Mouse (Mus musculus) midbrain, embryonic 16.5 days (tissue): Measurements from ENCODE around the gene Arhgef15. TPM values are rescaled to one million over a fixed set of nuclear protein-coding genes. Genes with fewer than 3 reads are reported as not detected.

Source experiments
- ATAC-seq: fragments of 200-750 bp; cut with Nextera tagmentation; 2 replicates; pipeline ENCODE4 v1.8.0; 2017; ENCODE audit warnings: moderate TSS enrichment
- H3K27ac ChIP-seq: fragments of 300-500 bp; sonication (generic); 2 replicates; pipeline ENCODE4 v1.5.1; 2014; ENCODE audit warnings: mild to moderate bottlenecking, low read length, mixed read lengths
- H3K27me3 ChIP-seq: fragments of 300-500 bp; sonication (generic); 2 replicates; pipeline ENCODE4 v1.6.1; 2014; ENCODE audit warnings: low read depth, low read length, mixed read lengths; ENCODE audit not compliant: control insufficient read depth, insufficient read depth
- H3K36me3 ChIP-seq: fragments of 300-500 bp; sonication (generic); 2 replicates; pipeline ENCODE4 v1.6.1; 2014; ENCODE audit warnings: mild to moderate bottlenecking, low read length, moderate library complexity, mixed read lengths; ENCODE audit not compliant: control insufficient read depth, insufficient read depth
- H3K4me1 ChIP-seq: fragments of 300-500 bp; sonication (generic); 2 replicates; pipeline ENCODE4 v1.6.1; 2014; ENCODE audit warnings: mild to moderate bottlenecking, low read length, mixed read lengths; ENCODE audit not compliant: control insufficient read depth, insufficient read depth
- H3K4me2 ChIP-seq: fragments of 300-500 bp; sonication (generic); 2 replicates; pipeline ENCODE4 v1.6.1; 2014; ENCODE audit warnings: mild to moderate bottlenecking, low read length, mixed read lengths
- H3K4me3 ChIP-seq: fragments of 300-500 bp; sonication (generic); 2 replicates; pipeline ENCODE4 v1.5.1; 2014; ENCODE audit warnings: low read depth, mild to moderate bottlenecking, low read length, moderate library complexity, mixed read lengths
- H3K9ac ChIP-seq: fragments of 300-500 bp; sonication (generic); 2 replicates; pipeline ENCODE4 v1.6.1; 2014; ENCODE audit warnings: low read depth, low read length, mixed read lengths
- H3K9me3 ChIP-seq: fragments of 300-500 bp; sonication (generic); replicated peaks from 2 replicates; pipeline ENCODE4 v1.6.1; 2014; ENCODE audit warnings: mild to moderate bottlenecking, low read length, mixed read lengths; ENCODE audit not compliant: control insufficient read depth, poor library complexity, severe bottlenecking
- WGBS: fragments of 180-500 bp; shearing (Covaris S2); extraction: QIAGEN DNeasy Blood & Tissue Kit; methylation state at CpG from one replicate; pipeline ENCODE4 v1.1.7; 2014; 5-methylcytosine and 5-hydroxymethylcytosine counted together
- polyA plus RNA-seq: library from polyadenylated mRNA; unstranded; fragments of >200 nt; fragmentation: Nextera tagmentation; extraction: Ambion mirVana; gene quantifications from 2 replicates; pipeline ENCODE4 v1.2.1, GENCODE M21; 2015

The Arhgef15 gene
- polyA plus RNA-seq, 1 experiment from 2014 or later, result 30.5 TPM

- Histone ChIP-seq H3K27ac (no peak overlapping the region), H3K4me1 (peaks cover 7% of the 10 kb centered on the region; the same call in 1 of the 2 replicates), H3K36me3 (peaks cover 22% of the 10 kb centered on the region), H3K9ac (no peak overlapping the region), H3K4me2 (no peak overlapping the region), H3K9me3 (no peaks in the 10 kb centered on the region), H3K4me3 (no peak overlapping the region), H3K27me3 (no peaks in the 10 kb centered on the region)
- ATAC-seq, result no peak
- WGBS, result 87% methylated on average over 8 of the region's 8 CpGs
Measured at GRCm38 (mm10) chr11:68904375-68905137, 52.7 kb downstream of the Arhgef15 start.

- Histone ChIP-seq H3K27ac (no peak overlapping the region), H3K4me2 (no peak overlapping the region), H3K9me3 (no peaks in the 10 kb centered on the region), H3K9ac (no peak overlapping the region), H3K4me3 (no peak overlapping the region), H3K36me3 (peaks cover 22% of the 10 kb centered on the region), H3K4me1 (peaks cover 7% of the 10 kb centered on the region; the same call in 1 of the 2 replicates), H3K27me3 (no peaks in the 10 kb centered on the region)
- ATAC-seq, result no peak
- 79% methylated on average over 2 of the region's 2 CpGs for WGBS
Measured at GRCm38 (mm10) chr11:68903775-68904174, 53.5 kb downstream of the Arhgef15 start.

- no peak for ATAC-seq
- H3K4me1 ChIP-seq, result peaks cover 7% of the 10 kb centered on the region; the same call in 1 of the 2 replicates
- H3K27me3 ChIP-seq, result no peaks in the 10 kb centered on the region
- H3K27ac ChIP-seq, result no peak overlapping the region
- WGBS, result 77% methylated on average over 5 of the region's 5 CpGs
- peaks cover 22% of the 10 kb centered on the region for H3K36me3 ChIP-seq
- H3K9me3 ChIP-seq, result no peaks in the 10 kb centered on the region
- peak overlapping the region; percentile 92; the same call in 1 of the 2 replicates for H3K4me3 ChIP-seq
- H3K9ac ChIP-seq, result peak overlapping the region; percentile 95; the same call in 1 of the 2 replicates
- H3K4me2 ChIP-seq, result peak overlapping the region; percentile 58; the same call in 1 of the 2 replicates
Measured at GRCm38 (mm10) chr11:68902823-68903222, 54.5 kb downstream of the Arhgef15 start.

- H3K9ac ChIP-seq, result peak overlapping the region; percentile 95
- peak overlapping the region; percentile 58 for H3K4me2 ChIP-seq
- no peaks in the 10 kb centered on the region for H3K9me3 ChIP-seq
- no peaks in the 10 kb centered on the region for H3K27me3 ChIP-seq
- H3K4me1 ChIP-seq, result peaks cover 7% of the 10 kb centered on the region; the same call in 1 of the 2 replicates
- peaks cover 19% of the 10 kb centered on the region for H3K36me3 ChIP-seq
- H3K4me3 ChIP-seq, result peak overlapping the region; percentile 92
- H3K27ac ChIP-seq, result no peak overlapping the region
- no peak for ATAC-seq
- WGBS, result 8% methylated on average over 11 of the region's 11 CpGs
Measured at GRCm38 (mm10) chr11:68902367-68902766, 54.9 kb downstream of the Arhgef15 start.

- Histone ChIP-seq H3K9ac (peak overlapping the region; percentile 95), H3K27me3 (no peaks in the 10 kb centered on the region), H3K4me2 (peak overlapping the region; percentile 58), H3K27ac (peak overlapping the region; percentile 92), H3K9me3 (no peaks in the 10 kb centered on the region), H3K4me1 (peaks cover 7% of the 10 kb centered on the region; the same call in 1 of the 2 replicates), H3K4me3 (peak overlapping the region; percentile 92), H3K36me3 (peaks cover 19% of the 10 kb centered on the region)
- WGBS, result 0% methylated on average over 9 of the region's 10 CpGs
- ATAC-seq, result no peak
Measured at GRCm38 (mm10) chr11:68902047-68902364, 55.3 kb downstream of the Arhgef15 start.

GRCm38 (mm10) chr11:68901351-68902046, 55.8 kb downstream of the Arhgef15 start, which contains the start of gene Rpl26:
TSS of gene Rpl26 (plus strand) at chr11:68901583.
- Histone ChIP-seq H3K36me3 (peaks cover 19% of the 10 kb centered on the region), H3K4me2 (peak within 1 kb of the TSS; percentile 58), H3K9me3 (no peaks in the 10 kb centered on the region), H3K4me3 (peak within 1 kb of the TSS; percentile 92), H3K4me1 (peaks cover 7% of the 10 kb centered on the region; the same call in 1 of the 2 replicates), H3K27ac (peak within 1 kb of the TSS; percentile 92), H3K9ac (peak within 1 kb of the TSS; percentile 95), H3K27me3 (no peaks in the 10 kb centered on the region)
- WGBS, result under 1% methylated on average over 52 of the region's 52 CpGs
- ATAC-seq, result peak; percentile 89

GRCm38 (mm10) chr11:68900519-68901350, 56.5 kb downstream of the Arhgef15 start:
- no peaks in the 10 kb centered on the region for H3K9me3 ChIP-seq

GRCm38 (mm10) chr11:68899815-68900214, 57.5 kb downstream of the Arhgef15 start:
- Histone ChIP-seq H3K4me2 (no peak overlapping the region), H3K36me3 (peaks cover 7% of the 10 kb centered on the region; the same call in 1 of the 2 replicates)

More at GRCm38 (mm10) chr11:68900519-68901350, 56.5 kb downstream of the Arhgef15 start:
- H3K36me3 ChIP-seq, result peaks cover 12% of the 10 kb centered on the region; the same call in 1 of the 2 replicates
- peak; percentile 62 for ATAC-seq
- 27% methylated on average over 31 of the region's 31 CpGs for WGBS
- H3K27ac ChIP-seq, result no peak overlapping the region; the same call in 1 of the 2 replicates
- H3K4me2 ChIP-seq, result peak overlapping the region; percentile 56
- peaks cover 7% of the 10 kb centered on the region; the same call in 1 of the 2 replicates for H3K4me1 ChIP-seq
- peak overlapping the region; percentile 92 for H3K4me3 ChIP-seq
- no peaks in the 10 kb centered on the region for H3K27me3 ChIP-seq
- peak overlapping the region; percentile 59 for H3K9ac ChIP-seq

More at GRCm38 (mm10) chr11:68899815-68900214, 57.5 kb downstream of the Arhgef15 start:
- Histone ChIP-seq H3K9ac (no peak overlapping the region), H3K4me3 (no peak overlapping the region), H3K4me1 (peaks cover 7% of the 10 kb centered on the region; the same call in 1 of the 2 replicates), H3K27ac (no peak overlapping the region), H3K27me3 (no peaks in the 10 kb centered on the region), H3K9me3 (no peaks in the 10 kb centered on the region)
- ATAC-seq, result no peak
- 92% methylated on average over 8 of the region's 8 CpGs for WGBS
